Mouse (Mus musculus) ES-E14 (cell line): ENCODE measurements around the gene Add2. TPM values are rescaled to one million over a fixed set of nuclear protein-coding genes. Genes with fewer than 3 reads are reported as not detected.
A peak's percentile ranks its signal among the peaks of the same experiment; 100 is the strongest.
"Not testable (repeated sequence)": the region's sequence is repeated elsewhere in the genome, so short reads cannot be mapped to it uniquely, and the experiment has no call there.

Experiments used
- DNase-seq: peaks from one replicate; pipeline ENCODE4 v3.0.0-alpha.2; 2013; ENCODE audit warnings: low read depth, low spot score
- H3K27ac ChIP-seq: 2 replicates; pipeline ENCODE4 v1.5.1; 2012; ENCODE audit warnings: low read depth, mild to moderate bottlenecking, low read length, moderate library complexity, mixed read lengths; ENCODE audit not compliant: poor library complexity, insufficient read depth, severe bottlenecking
- H3K36me3 ChIP-seq: 2 replicates; pipeline ENCODE4 v1.6.1; 2012; ENCODE audit warnings: mild to moderate bottlenecking, low read length, moderate library complexity, mixed read lengths; ENCODE audit not compliant: control insufficient read depth, poor library complexity, insufficient read depth, severe bottlenecking
- H3K4me1 ChIP-seq, 2 experiments: fragments of 150-350 bp in 1 of 2; sonication (generic) in 1 of 2; 2 replicates each; pipeline ENCODE4 v1.6.1; 2012; ENCODE audit warnings: low read length in 2 of 2, mild to moderate bottlenecking in 1 of 2, mixed read lengths in 1 of 2; ENCODE audit not compliant: control insufficient read depth in 2 of 2, insufficient read depth in 2 of 2, poor library complexity in 1 of 2
- H3K4me3 ChIP-seq, 2 experiments: fragments of 150-350 bp in 1 of 2; sonication (generic) in 1 of 2; 2 replicates each; pipeline ENCODE4 v1.5.1; 2012; ENCODE audit warnings: low read length in 2 of 2, low read depth in 1 of 2, mild to moderate bottlenecking in 1 of 2, mixed read lengths in 1 of 2; ENCODE audit not compliant: insufficient read depth in 1 of 2, poor library complexity in 1 of 2, severe bottlenecking in 1 of 2
- H3K9ac ChIP-seq: 2 replicates; pipeline ENCODE4 v1.6.1; 2012; ENCODE audit warnings: low read depth, mild to moderate bottlenecking, low read length, mixed read lengths; ENCODE audit not compliant: poor library complexity, insufficient read depth, severe bottlenecking
- H3K9me3 ChIP-seq: fragments of 150-350 bp; sonication (generic); 2 replicates; pipeline ENCODE4 v1.6.1; 2012; ENCODE audit warnings: low read depth, mild to moderate bottlenecking, low read length; ENCODE audit not compliant: control insufficient read depth, insufficient read depth
- CHD2 ChIP-seq: IDR thresholded peaks from 2 replicates; pipeline ENCODE4 v1.6.1; 2014; ENCODE audit warnings: mild to moderate bottlenecking, low read depth, low read length, inconsistent platforms
- HCFC1 ChIP-seq: IDR thresholded peaks from 2 replicates; pipeline ENCODE4 v1.6.1; 2012; ENCODE audit warnings: low read length, inconsistent platforms, borderline replicate concordance; ENCODE audit not compliant: insufficient read depth
- MAFK ChIP-seq: IDR thresholded peaks from 2 replicates; pipeline ENCODE4 v1.6.1; 2014; ENCODE audit warnings: mild to moderate bottlenecking, low read depth, low read length, inconsistent platforms; ENCODE audit not compliant: insufficient read depth
- ZC3H11A ChIP-seq: IDR thresholded peaks from 2 replicates; pipeline ENCODE4 v1.6.1; 2012; ENCODE audit warnings: low read depth, mild to moderate bottlenecking, inconsistent platforms, low read length, borderline replicate concordance
- ZNF384 ChIP-seq: IDR thresholded peaks from 2 replicates; pipeline ENCODE4 v1.6.1; 2012; ENCODE audit warnings: low read depth, low read length, inconsistent platforms
- in situ Hi-C, 2 experiments: fragments of 600-800 bp; cut with MboI; formaldehyde crosslinking; loops; one replicate each; pipeline ENCODE4 v1.15.1; 2025; ENCODE audit warnings: low sequenced_read_pairs in 2 of 2, inconsistent platforms in 1 of 2; ENCODE audit not compliant: unreplicated experiment in 2 of 2
- total RNA-seq: library from RNA; depleted of rRNA; stranded (reverse); fragments of 300-350 nt; gene quantifications from 2 replicates; pipeline ENCODE4 v1.2.3, GENCODE M21; 2012; rRNA removed

Add2 gene
- total RNA-seq = 0.74 and 2.5 TPM in 2 replicates

GRCm38 (mm10) chr6:86028601-86029322, at the start of gene Add2:
TSS of gene Add2 (plus strand) at chr6:86028681.
- no peak for DNase-seq
- no peaks in the 10 kb centered on the region for H3K9me3 ChIP-seq
- no peaks in the 10 kb centered on the region for H3K36me3 ChIP-seq
- in situ Hi-C loops = no loop called here
- no peaks in the 10 kb centered on the region for H3K4me1 ChIP-seq
- peak within 1 kb of the TSS; percentile 71 to 78 for H3K4me3 ChIP-seq
- no peak within 1 kb of the TSS for H3K27ac ChIP-seq
- H3K9ac ChIP-seq = peak within 1 kb of the TSS; percentile 48
- TF ChIP-seq MAFK (no peak), ZC3H11A (no peak)

GRCm38 (mm10) chr6:85978736-85979135, 49.7 kb upstream of the Add2 start:
- H3K36me3 ChIP-seq, in situ Hi-C loops, H3K4me3 ChIP-seq, H3K9ac ChIP-seq, H3K4me1 ChIP-seq, DNase-seq, H3K27ac ChIP-seq, H3K9me3 ChIP-seq: not testable (repeated sequence)

DNA sequence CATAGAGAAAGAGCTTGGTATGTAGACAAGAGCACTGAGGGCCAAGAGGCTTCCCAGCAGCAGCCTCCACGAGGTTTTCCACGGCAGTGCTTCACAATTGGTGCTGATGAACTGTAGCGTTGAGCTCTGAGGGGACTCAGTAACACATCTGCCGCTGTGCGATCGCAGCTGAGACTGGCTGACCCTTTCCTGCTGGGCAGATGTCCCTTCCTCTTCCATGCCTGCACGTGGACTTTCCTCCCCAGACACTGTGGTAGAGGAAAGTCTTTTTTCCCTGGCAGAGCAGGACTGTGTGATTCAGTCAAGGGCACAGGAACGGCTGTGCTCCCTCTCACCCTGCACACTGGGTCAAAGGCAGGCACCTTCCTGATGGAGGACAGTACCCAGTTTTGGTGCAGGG, 44.1 kb upstream of the Add2 start:
- no peak overlapping the region for H3K27ac ChIP-seq
- no peaks in the 10 kb centered on the region for H3K4me1 ChIP-seq
- no peaks in the 10 kb centered on the region for H3K36me3 ChIP-seq
- no peak overlapping the region for H3K4me3 ChIP-seq
- H3K9ac ChIP-seq = no peak overlapping the region
- in situ Hi-C loops = no loop called here
- TF ChIP-seq CHD2 (no peak), ZNF384 (no peak), HCFC1 (no peak), ZC3H11A (no peak), MAFK (no peak)
- H3K9me3 ChIP-seq = no peaks in the 10 kb centered on the region
- no peak for DNase-seq

DNA sequence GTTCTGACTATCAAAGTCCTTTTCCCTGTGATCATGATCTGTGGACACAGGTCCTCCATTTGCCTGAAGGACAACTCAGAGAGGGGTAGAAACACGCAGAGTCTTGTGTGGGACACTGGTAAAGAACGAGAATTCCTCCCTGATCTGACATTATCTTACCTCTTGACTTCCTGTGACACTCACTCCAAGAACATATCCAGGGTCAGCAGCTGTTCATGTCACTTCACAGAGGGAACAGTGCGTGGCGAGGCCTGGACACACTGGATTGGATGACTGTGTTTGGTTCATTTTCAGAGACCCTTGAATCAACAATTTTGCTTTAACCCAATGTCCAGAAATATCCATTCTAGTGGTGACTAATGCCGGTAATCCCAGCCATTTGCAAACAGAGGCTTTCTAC, 38.9 kb upstream of the Add2 start:
- H3K36me3 ChIP-seq, H3K9me3 ChIP-seq, H3K4me3 ChIP-seq, H3K9ac ChIP-seq, DNase-seq, H3K4me1 ChIP-seq, in situ Hi-C loops, H3K27ac ChIP-seq: not testable (repeated sequence)

DNA sequence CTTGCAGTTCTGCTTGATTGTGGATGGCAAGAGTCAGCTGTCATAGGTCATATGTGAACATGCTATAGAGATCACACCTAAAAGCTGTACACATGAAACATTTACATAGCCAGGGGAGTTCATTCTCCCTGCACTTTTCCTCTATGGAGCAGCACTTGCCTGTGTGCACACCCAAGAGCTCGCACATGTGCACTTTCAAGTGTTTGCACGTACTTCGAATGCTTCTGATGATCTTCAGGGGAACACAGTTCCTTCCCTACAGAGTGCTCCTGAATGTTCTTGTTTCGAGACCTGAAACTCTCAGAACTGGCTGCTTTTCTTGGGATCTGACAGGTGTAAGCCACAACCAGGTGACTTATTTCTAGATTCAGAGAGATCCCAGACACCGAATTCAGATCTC, 37.7 kb upstream of the Add2 start:
- H3K36me3 ChIP-seq, DNase-seq, H3K9me3 ChIP-seq, H3K27ac ChIP-seq, H3K4me3 ChIP-seq, in situ Hi-C loops, H3K4me1 ChIP-seq, H3K9ac ChIP-seq: not testable (repeated sequence)
